Mouse (Mus musculus): Measurements from ENCODE around the gene Sh3rf3.
A peak's percentile ranks its signal among the peaks of the same experiment; 100 is the strongest.

The Sh3rf3 gene

GRCm38 (mm10) chr10:59105885-59106284 lies 292.7 kb downstream of the Sh3rf3 start:
- no peak for DNase-seq (ENCODE audit: low read depth, low spot score)

- DNase-seq (ENCODE audit: low read depth, low spot score): no peak
These were observed 293.5 kb downstream of the Sh3rf3 start for GRCm38 (mm10) chr10:59106644-59107043.

DNA sequence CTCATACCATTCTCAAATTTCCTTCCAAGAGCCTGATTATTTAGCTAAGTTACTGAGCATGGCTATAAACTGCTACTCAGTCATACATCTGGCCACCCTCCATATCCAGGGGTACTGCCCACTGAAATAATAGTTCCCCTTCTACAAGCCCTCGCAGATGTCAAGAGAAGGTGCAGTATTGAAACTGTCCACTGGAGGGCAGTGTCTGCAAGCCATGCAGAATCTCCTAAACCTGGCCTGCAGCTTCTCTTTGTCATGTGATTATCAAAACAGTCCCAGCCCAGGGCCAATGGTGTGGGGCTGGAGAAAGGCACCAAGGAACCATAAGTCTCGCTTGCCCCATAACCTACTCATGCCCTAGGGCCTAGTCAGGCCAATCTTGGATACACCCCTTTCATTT lies 295.9 kb downstream of the Sh3rf3 start:
- DNase-seq (ENCODE audit: low read depth, low spot score): peak; percentile 75

- DNase-seq (ENCODE audit: low read depth, low spot score): no peak
These were observed 297.2 kb downstream of the Sh3rf3 start for GRCm38 (mm10) chr10:59110386-59110785.

DNA sequence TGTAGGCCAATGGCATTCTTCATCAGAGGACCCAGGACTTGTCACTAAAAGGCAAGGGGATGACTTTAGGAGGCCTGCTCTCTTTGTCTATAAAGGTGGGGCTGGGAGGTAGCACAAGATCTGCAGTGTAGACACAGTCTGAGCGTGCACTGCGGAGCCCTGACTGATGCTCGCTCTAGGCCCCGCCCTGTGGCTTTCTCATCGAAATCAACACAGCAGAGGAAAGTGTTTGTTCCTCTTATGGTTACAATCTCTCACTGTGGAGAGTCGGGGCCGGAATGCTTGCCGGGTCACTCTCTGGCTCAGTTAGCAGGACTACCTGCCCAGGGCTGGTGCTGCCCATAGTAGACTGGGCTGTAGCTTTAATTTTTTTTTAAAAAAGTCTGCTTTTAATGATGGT lies 299.6 kb downstream of the Sh3rf3 start:
- no peak for DNase-seq (ENCODE audit: low read depth, low spot score)

- DNase-seq (ENCODE audit: low read depth, low spot score): no peak
These were observed 300.2 kb downstream of the Sh3rf3 start for GRCm38 (mm10) chr10:59113386-59113785.

DNA sequence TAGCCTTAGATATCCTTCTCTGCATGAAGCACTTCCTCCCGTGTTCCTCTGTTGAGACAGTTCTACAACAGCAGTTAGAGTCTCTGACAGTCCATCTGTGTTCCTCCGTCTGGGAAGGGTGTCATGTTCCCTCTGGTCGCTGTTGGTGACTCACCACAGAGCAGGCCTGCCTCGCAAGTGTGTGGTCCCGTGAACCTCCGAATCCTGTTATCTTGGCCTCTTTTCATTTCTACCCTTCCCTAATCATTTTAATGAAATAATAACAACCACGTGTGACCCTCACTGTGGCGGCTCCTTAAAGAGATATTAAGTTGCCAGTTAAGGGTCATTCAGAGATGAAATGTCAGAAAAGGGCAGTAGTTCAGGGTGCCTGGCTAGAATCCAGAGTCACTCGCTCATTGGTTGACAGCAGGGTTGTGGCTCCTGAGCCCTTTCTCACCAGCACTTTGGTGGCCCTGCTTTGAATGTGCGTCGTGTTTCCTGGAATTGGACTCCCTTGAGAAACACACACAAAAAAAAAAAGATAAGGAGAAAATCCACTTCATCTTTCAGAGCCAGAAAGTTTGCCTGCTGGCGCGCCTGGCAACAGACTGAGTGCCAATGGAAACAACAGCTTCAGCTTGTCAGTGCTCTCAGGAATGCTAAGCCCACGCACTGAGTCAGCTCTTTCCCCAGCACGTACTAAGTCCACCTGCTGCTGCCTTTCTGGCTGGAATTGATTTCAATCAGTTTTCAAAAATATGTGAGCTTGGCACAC lies 301.6 kb downstream of the Sh3rf3 start:
- peak; percentile 28 for DNase-seq (ENCODE audit: low read depth, low spot score)

GRCm38 (mm10) chr10:59115691-59116090 lies 302.5 kb downstream of the Sh3rf3 start:
- no peak for DNase-seq (ENCODE audit: low read depth, low spot score)

DNA sequence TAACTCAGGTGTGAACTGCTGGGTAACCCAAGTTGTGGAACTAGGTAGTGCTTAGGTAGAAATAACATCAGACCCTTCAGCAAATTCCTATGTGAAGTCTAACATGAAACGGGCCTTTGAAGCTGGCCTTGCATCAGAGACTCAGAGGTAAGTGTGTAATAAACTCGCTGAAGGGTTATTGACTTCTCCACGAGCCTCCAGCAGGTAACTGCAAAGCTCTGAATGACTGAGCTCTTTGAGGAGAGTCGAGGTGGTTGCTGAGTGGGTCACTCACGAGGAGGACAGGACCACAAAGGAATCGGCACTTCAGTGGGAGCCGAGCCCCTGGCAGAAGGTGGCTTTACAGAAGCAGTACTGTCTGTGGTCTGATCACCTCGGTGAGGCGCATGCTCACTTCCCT lies 303.2 kb downstream of the Sh3rf3 start:
- no peak for DNase-seq (ENCODE audit: low read depth, low spot score)

DNA sequence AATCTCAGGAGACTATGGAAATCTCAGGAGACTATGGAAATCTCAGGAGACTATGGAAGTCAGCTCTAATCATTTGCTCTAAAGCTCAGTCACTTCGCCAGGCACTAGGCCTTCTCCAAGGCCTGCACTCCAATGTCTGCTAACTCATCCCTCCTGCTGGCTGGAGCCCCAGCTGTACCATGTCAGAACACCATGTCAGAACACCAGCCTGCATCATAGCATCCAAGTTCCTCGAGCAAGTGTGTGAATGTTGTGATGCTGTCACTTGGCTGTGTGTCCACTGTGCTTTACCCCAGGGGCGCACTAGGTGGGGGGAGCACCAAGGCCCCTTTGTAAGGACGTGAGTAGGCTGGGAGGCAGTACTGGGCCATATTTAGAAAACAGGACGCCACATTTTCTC lies 304.4 kb downstream of the Sh3rf3 start:
- DNase-seq (ENCODE audit: low read depth, low spot score): no peak

DNA sequence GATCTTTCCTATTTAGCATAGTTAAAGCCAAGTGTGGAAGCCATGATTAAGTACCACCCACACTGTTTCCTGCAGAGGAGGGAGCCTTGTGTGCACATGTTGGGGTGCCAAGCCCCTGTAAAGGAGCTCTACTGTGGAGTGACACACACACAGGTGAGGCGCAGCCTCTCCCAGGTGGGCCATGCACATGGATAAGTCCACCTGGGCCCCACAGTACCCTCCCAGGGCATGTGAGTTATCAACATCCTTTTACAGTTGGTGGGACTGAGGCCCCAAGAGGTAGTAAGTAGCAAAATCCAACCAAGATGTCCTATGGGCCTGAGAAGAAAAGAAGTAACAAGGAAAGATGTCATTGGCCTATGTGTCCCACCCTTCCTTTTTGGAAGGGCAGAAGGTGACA lies 305.8 kb downstream of the Sh3rf3 start:
- no peak for DNase-seq (ENCODE audit: low read depth, low spot score)

DNA sequence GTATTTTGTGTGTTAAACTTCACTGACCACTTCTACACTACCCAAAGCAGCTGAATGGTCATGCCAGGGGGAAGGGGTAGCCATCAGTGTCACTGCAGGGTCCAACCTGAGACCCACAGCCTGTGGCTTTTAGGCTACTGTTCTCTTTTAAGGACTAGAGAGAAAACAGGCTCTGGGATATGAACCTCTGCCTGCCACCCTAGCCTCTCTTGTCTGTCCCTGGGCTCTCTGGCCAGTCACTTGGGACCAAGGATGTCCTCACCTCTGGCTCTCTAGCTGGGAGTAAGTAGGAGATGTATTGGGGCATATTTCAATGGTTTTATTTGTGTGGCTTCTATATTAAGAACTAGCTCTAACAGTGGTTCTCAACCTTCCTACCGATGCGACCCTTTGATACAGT lies 306.7 kb downstream of the Sh3rf3 start:
- DNase-seq (ENCODE audit: low read depth, low spot score): no peak

- no peak for DNase-seq (ENCODE audit: low read depth, low spot score)
These were observed 312.3 kb downstream of the Sh3rf3 start for GRCm38 (mm10) chr10:59125497-59125896.

GRCm38 (mm10) chr10:59127637-59128036 lies 314.5 kb downstream of the Sh3rf3 start:
- DNase-seq (ENCODE audit: low read depth, low spot score): no peak

- DNase-seq (ENCODE audit: low read depth, low spot score): peak; percentile 4
These were observed 318.9 kb downstream of the Sh3rf3 start for GRCm38 (mm10) chr10:59131926-59132628.

GRCm38 (mm10) chr10:59133478-59134009 lies 320.4 kb downstream of the Sh3rf3 start:
- no peak for DNase-seq (ENCODE audit: low read depth, low spot score)

DNA sequence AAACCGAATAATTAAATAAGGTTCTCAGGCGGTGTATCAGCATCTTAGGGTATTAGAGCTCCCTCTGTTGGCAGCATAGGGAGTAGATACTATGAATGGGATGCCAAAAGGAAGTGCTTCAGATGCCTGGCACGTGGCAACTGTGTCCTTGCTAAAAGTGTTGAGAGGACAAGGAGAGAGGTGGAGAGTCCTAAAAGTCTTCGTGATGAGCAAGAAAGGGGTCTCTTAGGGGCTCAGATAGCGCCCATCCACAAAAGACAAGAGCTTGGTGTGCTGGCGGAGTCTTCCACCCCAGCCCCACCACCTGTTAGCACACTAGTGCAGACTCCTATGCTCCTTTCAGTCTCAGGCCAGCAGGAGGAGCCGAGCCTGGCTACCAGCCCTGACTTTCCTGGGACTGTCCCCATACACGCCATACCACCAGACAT lies 336.8 kb downstream of the Sh3rf3 start:
- peak; percentile 71 for DNase-seq (ENCODE audit: low read depth, low spot score)

GRCm38 (mm10) chr10:59150938-59151657 lies 337.9 kb downstream of the Sh3rf3 start:
- no peak for DNase-seq (ENCODE audit: low read depth, low spot score)

DNA sequence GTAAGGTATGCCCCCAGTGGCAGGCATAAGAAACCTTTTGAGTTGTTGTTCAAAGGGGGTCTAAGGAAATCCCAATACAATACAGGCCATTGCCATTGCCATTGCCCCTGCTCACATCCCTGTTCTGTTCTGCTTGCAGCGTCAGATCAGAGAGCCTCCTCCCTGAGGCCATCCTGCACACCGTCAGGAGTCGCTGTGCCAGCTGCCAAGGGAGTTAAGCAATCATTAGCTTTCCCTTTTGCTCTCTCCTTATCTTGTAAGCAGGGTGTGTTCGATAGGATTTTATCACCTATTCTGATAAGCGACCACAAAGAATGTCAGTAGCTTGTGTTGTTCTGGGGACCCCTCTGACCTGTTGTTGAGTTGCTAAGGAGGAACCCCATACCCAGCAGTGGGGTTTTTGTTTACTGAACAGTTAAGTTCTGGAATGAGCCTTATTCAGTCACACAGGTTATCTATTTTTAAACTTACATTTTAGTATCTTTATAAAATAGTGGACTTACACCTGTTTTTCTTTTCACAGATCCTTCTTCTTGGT lies 339.5 kb downstream of the Sh3rf3 start:
- DNase-seq (ENCODE audit: low read depth, low spot score): no peak

- no peak for DNase-seq (ENCODE audit: low read depth, low spot score)
These were observed 345.5 kb downstream of the Sh3rf3 start for GRCm38 (mm10) chr10:59158627-59159026.

- no peak for DNase-seq (ENCODE audit: low read depth, low spot score)
These were observed 349.2 kb downstream of the Sh3rf3 start for GRCm38 (mm10) chr10:59162185-59162897.

All from mesoderm, embryonic 11.5 days (tissue).